Mouse (Mus musculus) embryonic facial prominence, embryonic 14.5 days (tissue): Measurements from ENCODE around the gene Paqr6. TPM values are rescaled to one million over a fixed set of nuclear protein-coding genes. Genes with fewer than 3 reads are reported as not detected.
A peak's percentile ranks its signal among the peaks of the same experiment; 100 is the strongest.
"Not testable (repeated sequence)": the region's sequence is repeated elsewhere in the genome, so short reads cannot be mapped to it uniquely, and the experiment has no call there.

Experiments
- ATAC-seq: fragments of 200-750 bp; cut with Nextera tagmentation; 2 replicates; pipeline ENCODE4 v1.8.0; 2017; ENCODE audit warnings: low read depth, moderate number of reproducible peaks, moderate TSS enrichment
- DNase-seq: peaks from one replicate; pipeline ENCODE4 v3.0.0-alpha.2; 2015; ENCODE audit warnings: low spot score
- H3K27ac ChIP-seq: fragments of 300-500 bp; sonication (generic); replicated peaks from 2 replicates; pipeline ENCODE4 v1.5.1; 2014; ENCODE audit warnings: low read depth, mild to moderate bottlenecking, low read length, moderate library complexity
- H3K27me3 ChIP-seq: fragments of 300-500 bp; sonication (generic); replicated peaks from 2 replicates; pipeline ENCODE4 v1.6.1; 2014; ENCODE audit warnings: low read length; ENCODE audit not compliant: control insufficient read depth, insufficient read depth
- H3K36me3 ChIP-seq: fragments of 300-500 bp; sonication (generic); 2 replicates; pipeline ENCODE4 v1.6.1; 2014; ENCODE audit warnings: low read length, mixed read lengths; ENCODE audit not compliant: control insufficient read depth, insufficient read depth
- H3K4me1 ChIP-seq: fragments of 300-500 bp; sonication (generic); 2 replicates; pipeline ENCODE4 v1.6.1; 2014; ENCODE audit warnings: antibody characterized with exemption, low read length; ENCODE audit not compliant: control insufficient read depth, insufficient read depth
- H3K4me2 ChIP-seq: fragments of 300-500 bp; sonication (generic); 2 replicates; pipeline ENCODE4 v1.6.1; 2014; ENCODE audit warnings: low read depth, mild to moderate bottlenecking, low read length, moderate library complexity, mixed read lengths
- H3K4me3 ChIP-seq: fragments of 300-500 bp; sonication (generic); 2 replicates; pipeline ENCODE4 v1.5.1; 2014; ENCODE audit warnings: low read depth, mild to moderate bottlenecking, low read length
- H3K9ac ChIP-seq: fragments of 300-500 bp; sonication (generic); 2 replicates; pipeline ENCODE4 v1.6.1; 2014; ENCODE audit warnings: low read depth, mild to moderate bottlenecking, low read length, moderate library complexity, mixed read lengths
- H3K9me3 ChIP-seq: fragments of 300-500 bp; sonication (generic); 2 replicates; pipeline ENCODE4 v1.6.1; 2016; ENCODE audit warnings: low read length; ENCODE audit not compliant: control insufficient read depth
- WGBS: fragments of 180-500 bp; shearing (Covaris S2); extraction: QIAGEN DNeasy Blood & Tissue Kit; methylation state at CpG from one replicate; pipeline ENCODE4 v1.1.7; 2014; 5-methylcytosine and 5-hydroxymethylcytosine counted together
- polyA plus RNA-seq: library from polyadenylated mRNA; unstranded; fragments of >200 nt; fragmentation: Nextera tagmentation; extraction: Ambion mirVana; gene quantifications from 2 replicates; pipeline ENCODE4 v1.2.1, GENCODE M21; 2014

The Paqr6 gene
- polyA plus RNA-seq, 1 experiment from 2014 or later = 7.3 TPM

DNA sequence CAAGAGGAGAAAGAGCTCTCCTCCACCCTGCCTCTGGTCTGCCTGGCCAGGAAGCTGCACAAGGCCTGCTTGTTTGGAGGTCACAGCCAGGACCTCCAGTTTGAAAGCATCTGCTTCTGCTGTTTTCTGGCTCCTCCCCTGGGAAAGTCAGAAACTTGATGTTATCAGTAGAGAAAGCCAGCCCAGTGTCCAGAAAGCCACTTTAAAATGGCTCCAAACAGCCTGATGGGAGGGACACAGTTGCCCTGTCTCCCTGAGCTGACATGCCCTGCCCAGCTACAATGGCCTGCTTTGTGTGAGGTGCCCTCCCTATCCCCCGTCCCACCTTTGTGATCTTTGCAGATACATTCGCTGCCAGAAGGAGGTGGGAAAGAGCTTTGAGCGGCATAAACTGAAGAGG lies 4.4 kb upstream of the Paqr6 start:
- ATAC-seq (no peak), DNase-seq (no peak)
- WGBS = 39% methylated on average over 3 of the region's 3 CpGs
- no peak overlapping the region for H3K9ac ChIP-seq
- H3K4me3 ChIP-seq = no peak overlapping the region
- H3K4me1 ChIP-seq = peaks cover 6% of the 10 kb centered on the region; the same call in 1 of the 2 replicates
- H3K9me3 ChIP-seq = no peaks in the 10 kb centered on the region
- peaks cover 75% of the 10 kb centered on the region for H3K36me3 ChIP-seq
- no peak overlapping the region for H3K4me2 ChIP-seq
- no peak overlapping the region for H3K27ac ChIP-seq
- 0 out of 2 replicates have a peak, but pooled peaks cover 2% of the 10 kb centered on the region for H3K27me3 ChIP-seq

DNA sequence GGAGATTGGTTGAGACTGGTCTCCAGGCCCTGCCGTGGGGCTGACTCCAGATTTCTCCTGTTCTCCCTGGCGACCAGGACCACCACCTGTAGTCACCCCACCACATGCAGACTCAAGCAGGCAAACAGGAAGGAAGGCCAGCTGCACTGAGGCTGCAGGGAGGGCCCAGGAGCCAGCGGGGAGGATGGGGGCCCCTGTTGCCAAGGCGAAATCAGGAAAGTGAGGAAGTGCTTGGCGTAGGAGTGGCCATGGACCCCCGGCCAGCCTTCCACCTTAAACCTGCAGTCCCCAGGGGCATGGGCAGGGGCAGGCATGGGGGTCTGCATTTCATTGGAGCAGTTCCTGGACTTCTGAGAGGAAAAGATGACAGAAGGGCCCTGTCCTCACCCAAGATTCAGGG lies 3.3 kb upstream of the Paqr6 start:
- ATAC-seq (no peak), DNase-seq (no peak)
- 80% methylated on average over 6 of the region's 6 CpGs for WGBS
- H3K4me3 ChIP-seq = no peak overlapping the region
- no peaks in the 10 kb centered on the region for H3K9me3 ChIP-seq
- no peak overlapping the region for H3K4me2 ChIP-seq
- H3K27me3 ChIP-seq = peaks cover 12% of the 10 kb centered on the region
- H3K27ac ChIP-seq = no peak overlapping the region
- peaks cover 6% of the 10 kb centered on the region; the same call in 1 of the 2 replicates for H3K4me1 ChIP-seq
- peaks cover 64% of the 10 kb centered on the region for H3K36me3 ChIP-seq
- H3K9ac ChIP-seq = no peak overlapping the region

GRCm38 (mm10) chr3:88361612-88362313 lies 2.6 kb upstream of the Paqr6 start:
- Histone ChIP-seq H3K9ac (no peak overlapping the region), H3K4me1 (peaks cover 6% of the 10 kb centered on the region; the same call in 1 of the 2 replicates), H3K4me3 (no peak overlapping the region), H3K9me3 (no peaks in the 10 kb centered on the region), H3K27ac (no peak overlapping the region), H3K27me3 (peaks cover 16% of the 10 kb centered on the region), H3K4me2 (no peak overlapping the region), H3K36me3 (peaks cover 57% of the 10 kb centered on the region)
- DNase-seq (no peak), ATAC-seq (no peak)
- 83% methylated on average over 2 of the region's 2 CpGs for WGBS

DNA sequence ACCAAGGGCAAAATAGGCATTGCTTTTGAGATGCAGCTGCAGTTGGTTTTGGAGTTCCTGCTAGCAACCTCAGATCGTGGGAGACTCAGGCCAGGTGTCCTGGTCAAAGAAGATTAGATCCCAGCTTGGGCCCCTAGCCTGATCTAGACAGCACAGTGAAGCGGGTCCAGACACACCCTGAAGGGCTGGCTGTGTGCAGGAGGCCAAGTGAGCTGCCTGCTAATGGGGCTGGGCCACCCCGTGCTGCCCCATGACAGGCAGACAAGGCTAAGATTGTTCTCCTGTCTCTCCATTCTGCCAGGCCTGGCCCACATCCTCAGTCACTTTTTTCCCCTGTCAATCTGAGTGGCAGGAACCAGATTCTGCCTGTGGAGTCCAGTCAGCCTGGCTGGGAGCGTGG lies 684 bp upstream of the Paqr6 start:
- H3K27me3 ChIP-seq = peaks cover 16% of the 10 kb centered on the region
- 46% methylated on average over 4 of the region's 4 CpGs for WGBS
- H3K36me3 ChIP-seq = peaks cover 38% of the 10 kb centered on the region
- no peak overlapping the region for H3K4me2 ChIP-seq
- ATAC-seq (no peak), DNase-seq (no peak)
- no peak overlapping the region for H3K4me3 ChIP-seq
- peaks cover 6% of the 10 kb centered on the region; the same call in 1 of the 2 replicates for H3K4me1 ChIP-seq
- no peak overlapping the region for H3K9ac ChIP-seq
- no peaks in the 10 kb centered on the region for H3K9me3 ChIP-seq
- H3K27ac ChIP-seq = peak overlapping the region; percentile 48; the same call in 1 of the 2 replicates

DNA sequence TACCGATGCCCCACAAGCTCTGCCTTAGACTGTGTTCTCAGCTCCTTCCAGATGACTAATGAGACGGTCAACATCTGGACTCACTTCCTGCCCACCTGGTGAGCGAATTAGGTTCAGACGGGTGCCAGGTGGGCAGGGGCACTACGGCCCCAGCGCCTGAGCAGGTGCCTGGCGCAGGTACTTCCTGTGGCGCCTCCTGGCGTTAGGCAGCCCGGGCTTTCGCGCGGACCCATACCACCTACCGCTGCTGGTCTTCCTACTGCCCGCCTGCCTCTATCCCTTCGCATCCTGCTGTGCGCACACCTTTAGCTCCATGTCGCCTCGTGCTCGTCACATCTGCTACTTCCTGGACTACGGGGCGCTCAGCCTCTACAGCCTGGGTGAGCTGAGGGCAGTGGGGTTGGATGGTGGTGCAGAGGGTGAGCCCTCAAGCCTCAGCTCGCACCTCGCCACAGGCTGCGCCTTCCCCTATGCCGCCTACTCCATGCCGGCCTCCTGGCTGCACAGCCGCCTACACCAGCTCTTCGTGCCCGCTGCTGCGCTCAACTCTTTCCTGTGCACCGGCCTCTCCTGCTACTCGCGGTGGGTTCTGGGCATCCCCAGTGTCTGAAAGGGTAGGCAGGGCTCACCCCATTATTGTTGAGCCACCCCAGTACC lies 1.4 kb downstream of the Paqr6 start:
- ATAC-seq (no peak), DNase-seq (no peak)
- Histone ChIP-seq H3K4me1 (peaks cover 6% of the 10 kb centered on the region; the same call in 1 of the 2 replicates), H3K9ac (no peak overlapping the region), H3K4me2 (no peak overlapping the region), H3K27ac (no peak overlapping the region), H3K36me3 (peaks cover 17% of the 10 kb centered on the region), H3K9me3 (peaks cover 6% of the 10 kb centered on the region; the same call in 1 of the 2 replicates), H3K4me3 (no peak overlapping the region), H3K27me3 (peaks cover 16% of the 10 kb centered on the region)
- WGBS = 47% methylated on average over 32 of the region's 34 CpGs

DNA sequence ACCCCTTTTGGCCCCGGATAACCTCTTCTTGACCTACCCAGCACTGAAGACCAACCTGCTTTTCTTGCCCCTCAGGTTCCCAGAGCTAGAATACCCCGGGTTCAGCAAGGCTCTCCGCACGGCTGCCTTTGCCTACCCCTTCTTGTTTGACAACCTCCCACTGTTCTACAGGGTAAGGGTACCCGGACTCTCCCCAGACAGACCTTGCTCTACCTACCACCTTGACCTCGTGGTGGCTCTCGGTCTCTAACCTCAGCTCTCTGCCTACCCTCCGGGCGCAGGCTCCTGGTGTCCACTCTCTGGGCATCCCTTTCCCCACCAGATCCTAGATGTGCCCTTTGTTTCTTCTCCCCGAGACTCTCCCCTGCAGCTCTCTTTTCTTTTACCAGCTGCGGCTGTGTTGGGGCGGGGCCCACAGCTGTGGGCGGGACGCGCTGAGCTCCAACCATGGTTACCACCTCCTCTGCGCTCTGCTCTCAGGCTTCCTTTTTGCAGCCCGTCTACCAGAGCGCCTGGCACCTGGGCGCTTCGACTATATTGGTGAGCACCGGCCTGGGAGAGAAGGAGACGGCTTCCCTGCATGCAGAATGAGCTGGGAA lies 2.5 kb downstream of the Paqr6 start:
- peak; percentile 86 for ATAC-seq
- WGBS = 1% methylated on average over 15 of the region's 22 CpGs
- peak; percentile 45 for DNase-seq

GRCm38 (mm10) chr3:88367517-88367916 lies 3.1 kb downstream of the Paqr6 start:
- peak overlapping the region; percentile 46; the same call in 1 of the 2 replicates for H3K4me2 ChIP-seq

More for the DNA sequence above, 2.5 kb downstream of the Paqr6 start:
- Histone ChIP-seq H3K4me2 (peak overlapping the region; percentile 46), H3K27me3 (peaks cover 16% of the 10 kb centered on the region), H3K4me3 (peak overlapping the region; percentile 24; the same call in 1 of the 2 replicates)
- not testable (repeated sequence) for H3K27ac ChIP-seq, H3K9ac ChIP-seq, H3K36me3 ChIP-seq, H3K9me3 ChIP-seq, H3K4me1 ChIP-seq

GRCm38 (mm10) chr3:88368511-88368910 lies 4.1 kb downstream of the Paqr6 start:
- H3K36me3 ChIP-seq, H3K4me3 ChIP-seq, DNase-seq, H3K4me2 ChIP-seq, H3K27ac ChIP-seq, H3K4me1 ChIP-seq, H3K9me3 ChIP-seq, H3K9ac ChIP-seq, ATAC-seq: not testable (repeated sequence)
- peaks cover 16% of the 10 kb centered on the region for H3K27me3 ChIP-seq
- 77% methylated on average over 7 of the region's 7 CpGs for WGBS

More at GRCm38 (mm10) chr3:88367517-88367916, 3.1 kb downstream of the Paqr6 start:
- WGBS = 45% methylated on average over 3 of the region's 7 CpGs
- DNase-seq, H3K27ac ChIP-seq, H3K36me3 ChIP-seq, H3K4me3 ChIP-seq, H3K9ac ChIP-seq, ATAC-seq, H3K9me3 ChIP-seq, H3K4me1 ChIP-seq: not testable (repeated sequence)
- peaks cover 16% of the 10 kb centered on the region for H3K27me3 ChIP-seq
